Mouse (Mus musculus): ENCODE measurements at regions not wholly inside any gene's neighbourhood (a gene's known extent, or its start where the extent isn't known, plus 50 kb on each side); places are given as distances from the start of the nearest gene placed in this dataset.
"Not testable (repeated sequence)": the region's sequence is repeated elsewhere in the genome, so short reads cannot be mapped to it uniquely, and the experiment has no call there.

GRCm38 (mm10) chr9:83728428-83728827 is 77.6 kb downstream of the Elovl4 start:
- DNase-seq: no peak

GRCm38 (mm10) chr9:83727462-83728189 is 78.5 kb downstream of the Elovl4 start:
- peak; percentile 37 to 53 for DNase-seq

- DNase-seq: no peak
These were observed 79.1 kb downstream of the Elovl4 start for GRCm38 (mm10) chr9:83726979-83727378.

GRCm38 (mm10) chr9:83726105-83726504 is 80.0 kb downstream of the Elovl4 start:
- peak in 1 of 2 experiments; percentile 11 for DNase-seq

GRCm38 (mm10) chr9:83725545-83725944 is 80.5 kb downstream of the Elovl4 start:
- DNase-seq: no peak

- DNase-seq: no peak
These were observed 85.1 kb downstream of the Elovl4 start for GRCm38 (mm10) chr9:83720982-83721381.

GRCm38 (mm10) chr9:83719811-83720210 is 86.3 kb downstream of the Elovl4 start:
- no peak for DNase-seq

- DNase-seq: not testable (repeated sequence)
These were observed 88.0 kb downstream of the Elovl4 start for GRCm38 (mm10) chr9:83718084-83718483.

- no peak for DNase-seq
These were observed 89.8 kb downstream of the Elovl4 start for GRCm38 (mm10) chr9:83716101-83716763.

- DNase-seq: no peak
These were observed 98.7 kb downstream of the Elovl4 start for GRCm38 (mm10) chr9:83707361-83707760.

GRCm38 (mm10) chr9:83706071-83706470 is 100.0 kb downstream of the Elovl4 start:
- no peak for DNase-seq

GRCm38 (mm10) chr9:83704186-83704585 is 101.9 kb downstream of the Elovl4 start:
- DNase-seq: no peak

- DNase-seq: no peak
These were observed 105.2 kb downstream of the Elovl4 start for GRCm38 (mm10) chr9:83700916-83701315.

GRCm38 (mm10) chr9:83700056-83700455 is 106.0 kb downstream of the Elovl4 start:
- DNase-seq: no peak

- DNase-seq: peak; percentile 6 to 36
These were observed 114.5 kb downstream of the Elovl4 start for GRCm38 (mm10) chr9:83691332-83692198.

Data from lung, adult 18-20 months (tissue).